Mouse (Mus musculus) liver, embryonic 16.5 days (tissue): Measurements from ENCODE around the gene Cyp2t4. TPM values are rescaled to one million over a fixed set of nuclear protein-coding genes. Genes with fewer than 3 reads are reported as not detected.

Source experiments
- ATAC-seq: fragments of 200-750 bp; cut with Nextera tagmentation; 2 replicates; pipeline ENCODE4 v1.8.0; 2017; ENCODE audit warnings: low read depth, mild to moderate bottlenecking, moderate number of reproducible peaks, moderate library complexity
- H3K27ac ChIP-seq: fragments of 300-500 bp; sonication (generic); 2 replicates; pipeline ENCODE4 v1.5.1; 2014; ENCODE audit warnings: mild to moderate bottlenecking, low read length
- H3K27me3 ChIP-seq: fragments of 300-500 bp; sonication (generic); 2 replicates; pipeline ENCODE4 v1.6.1; 2014; ENCODE audit warnings: low read depth, low read length, mixed read lengths; ENCODE audit not compliant: control insufficient read depth, insufficient read depth
- H3K36me3 ChIP-seq: fragments of 300-500 bp; sonication (generic); 2 replicates; pipeline ENCODE4 v1.6.1; 2014; ENCODE audit warnings: mild to moderate bottlenecking; ENCODE audit not compliant: control insufficient read depth, insufficient read depth
- H3K4me1 ChIP-seq: fragments of 300-500 bp; sonication (generic); 2 replicates; pipeline ENCODE4 v1.6.1; 2014; ENCODE audit warnings: low read depth, low read length, mixed read lengths; ENCODE audit not compliant: control insufficient read depth
- H3K4me2 ChIP-seq: fragments of 300-500 bp; sonication (generic); 2 replicates; pipeline ENCODE4 v1.6.1; 2014; ENCODE audit warnings: low read depth, low read length, mixed read lengths
- H3K4me3 ChIP-seq: fragments of 300-500 bp; sonication (generic); 2 replicates; pipeline ENCODE4 v1.5.1; 2014; ENCODE audit warnings: low read depth, mild to moderate bottlenecking, low read length
- H3K9ac ChIP-seq: fragments of 300-500 bp; sonication (generic); 2 replicates; pipeline ENCODE4 v1.6.1; 2014; ENCODE audit warnings: low read depth, low read length
- H3K9me3 ChIP-seq: fragments of 300-500 bp; sonication (generic); replicated peaks from 2 replicates; pipeline ENCODE4 v1.6.1; 2016; ENCODE audit warnings: low read length; ENCODE audit not compliant: control insufficient read depth
- WGBS: fragments of 180-500 bp; shearing (Covaris S2); extraction: QIAGEN DNeasy Blood & Tissue Kit; methylation state at CpG from one replicate; pipeline ENCODE4 v1.1.7; 2014; ENCODE audit not compliant: insufficient replicate concordance; 5-methylcytosine and 5-hydroxymethylcytosine counted together
- polyA plus RNA-seq: library from polyadenylated mRNA; unstranded; fragments of >200 nt; fragmentation: Nextera tagmentation; extraction: Ambion mirVana; gene quantifications from 2 replicates; pipeline ENCODE4 v1.2.1, GENCODE M21; 2015

The Cyp2t4 gene
- polyA plus RNA-seq, 1 experiment from 2014 or later = not detected

GRCm38 (mm10) chr7:27174896-27175295 lies 21.4 kb downstream of the Cyp2t4 start:
- WGBS = 85% methylated on average over 7 of the region's 7 CpGs
- no peak overlapping the region for H3K9ac ChIP-seq
- no peak overlapping the region for H3K27ac ChIP-seq
- peaks cover 3% of the 10 kb centered on the region; the same call in 1 of the 2 replicates for H3K36me3 ChIP-seq
- ATAC-seq = no peak
- no peaks in the 10 kb centered on the region for H3K9me3 ChIP-seq
- H3K4me1 ChIP-seq = peaks cover 15% of the 10 kb centered on the region
- no peaks in the 10 kb centered on the region for H3K27me3 ChIP-seq
- no peak overlapping the region for H3K4me3 ChIP-seq
- no peak overlapping the region for H3K4me2 ChIP-seq

GRCm38 (mm10) chr7:27177942-27178323 lies 24.4 kb downstream of the Cyp2t4 start:
- peak; percentile 0 for ATAC-seq
- Histone ChIP-seq H3K27me3 (no peaks in the 10 kb centered on the region), H3K9me3 (no peaks in the 10 kb centered on the region), H3K36me3 (no peaks in the 10 kb centered on the region), H3K4me2 (peak overlapping the region; percentile 77), H3K27ac (peak overlapping the region; percentile 91), H3K4me3 (peak overlapping the region; percentile 89), H3K9ac (peak overlapping the region; percentile 77), H3K4me1 (peaks cover 19% of the 10 kb centered on the region)
- WGBS = 16% methylated on average over 4 of the region's 4 CpGs

- H3K36me3 ChIP-seq = no peaks in the 10 kb centered on the region
- H3K9ac ChIP-seq = peak within 1 kb of the TSS; percentile 77
- peak within 1 kb of the TSS; percentile 77 for H3K4me2 ChIP-seq
- no peaks in the 10 kb centered on the region for H3K9me3 ChIP-seq
- ATAC-seq = peak; percentile 95
- H3K27ac ChIP-seq = peak within 1 kb of the TSS; percentile 91
- H3K4me1 ChIP-seq = peaks cover 19% of the 10 kb centered on the region
- WGBS = under 1% methylated on average over 53 of the region's 53 CpGs
- H3K4me3 ChIP-seq = peak within 1 kb of the TSS; percentile 89
- H3K27me3 ChIP-seq = no peaks in the 10 kb centered on the region
These were observed 25.1 kb downstream of the Cyp2t4 start, which contains the start of gene Rab4b for GRCm38 (mm10) chr7:27178324-27179216. Rab4b (minus strand) TSS chr7:27178896.

- no peaks in the 10 kb centered on the region for H3K9me3 ChIP-seq
- no peaks in the 10 kb centered on the region for H3K27me3 ChIP-seq
- peak overlapping the region; percentile 27; the same call in 1 of the 2 replicates for H3K27ac ChIP-seq
- H3K4me3 ChIP-seq = peak overlapping the region; percentile 89
- peak overlapping the region; percentile 46 for H3K9ac ChIP-seq
- H3K4me2 ChIP-seq = peak overlapping the region; percentile 77
- no peak for ATAC-seq
- 45% methylated on average over 16 of the region's 16 CpGs for WGBS
- peaks cover 19% of the 10 kb centered on the region for H3K4me1 ChIP-seq
- no peaks in the 10 kb centered on the region for H3K36me3 ChIP-seq
These were observed 25.9 kb downstream of the Cyp2t4 start for GRCm38 (mm10) chr7:27179217-27179918.

GRCm38 (mm10) chr7:27180036-27180435 lies 26.5 kb downstream of the Cyp2t4 start:
- peaks cover 4% of the 10 kb centered on the region for H3K36me3 ChIP-seq
- peaks cover 19% of the 10 kb centered on the region for H3K4me1 ChIP-seq
- peak overlapping the region; percentile 27; the same call in 1 of the 2 replicates for H3K27ac ChIP-seq
- no peaks in the 10 kb centered on the region for H3K27me3 ChIP-seq
- 55% methylated on average over 5 of the region's 5 CpGs for WGBS
- no peak overlapping the region for H3K4me3 ChIP-seq
- no peak overlapping the region for H3K4me2 ChIP-seq
- no peak for ATAC-seq
- H3K9me3 ChIP-seq = no peaks in the 10 kb centered on the region
- H3K9ac ChIP-seq = no peak overlapping the region

- WGBS = 62% methylated on average over 14 of the region's 14 CpGs
- H3K36me3 ChIP-seq = peaks cover 14% of the 10 kb centered on the region
These were observed 27.6 kb downstream of the Cyp2t4 start, which contains the start of the genes Gm21983 and Mia for GRCm38 (mm10) chr7:27180837-27181695. Gm21983 (minus strand) TSS chr7:27181086. Mia (minus strand) TSS chr7:27181157.

GRCm38 (mm10) chr7:27182498-27182897 lies 29.0 kb downstream of the Cyp2t4 start:
- peaks cover 19% of the 10 kb centered on the region for H3K4me1 ChIP-seq
- 53% methylated on average over 1 of the region's 1 CpGs for WGBS
- no peak for ATAC-seq

More at GRCm38 (mm10) chr7:27180837-27181695, 27.6 kb downstream of the Cyp2t4 start, which contains the start of the genes Gm21983 and Mia:
- H3K4me2 ChIP-seq = no peak within 1 kb of the TSS
- H3K9me3 ChIP-seq = no peaks in the 10 kb centered on the region
- H3K27ac ChIP-seq = no peak within 1 kb of the TSS
- no peak for ATAC-seq
- H3K27me3 ChIP-seq = no peaks in the 10 kb centered on the region
- H3K4me1 ChIP-seq = peaks cover 19% of the 10 kb centered on the region
- no peak within 1 kb of the TSS for H3K4me3 ChIP-seq
- no peak within 1 kb of the TSS for H3K9ac ChIP-seq

GRCm38 (mm10) chr7:27184964-27185363 lies 31.4 kb downstream of the Cyp2t4 start:
- 42% methylated on average over 3 of the region's 3 CpGs for WGBS

More at GRCm38 (mm10) chr7:27182498-27182897, 29.0 kb downstream of the Cyp2t4 start:
- Histone ChIP-seq H3K27me3 (no peaks in the 10 kb centered on the region), H3K36me3 (peaks cover 23% of the 10 kb centered on the region), H3K9me3 (no peaks in the 10 kb centered on the region), H3K4me3 (no peak overlapping the region), H3K27ac (no peak overlapping the region), H3K9ac (no peak overlapping the region), H3K4me2 (no peak overlapping the region)

More at GRCm38 (mm10) chr7:27184964-27185363, 31.4 kb downstream of the Cyp2t4 start:
- Histone ChIP-seq H3K4me2 (no peak overlapping the region), H3K4me1 (peaks cover 4% of the 10 kb centered on the region), H3K4me3 (no peak overlapping the region), H3K9me3 (no peaks in the 10 kb centered on the region), H3K27ac (no peak overlapping the region), H3K36me3 (peaks cover 44% of the 10 kb centered on the region), H3K27me3 (no peaks in the 10 kb centered on the region), H3K9ac (no peak overlapping the region)
- ATAC-seq = no peak
